Mouse (Mus musculus): ENCODE measurements at regions not wholly inside any gene's neighbourhood (a gene's known extent, or its start where the extent isn't known, plus 50 kb on each side); places are given as distances from the start of the nearest gene placed in this dataset.
A peak's percentile ranks its signal among the peaks of the same experiment; 100 is the strongest.
"Not testable (repeated sequence)": the region's sequence is repeated elsewhere in the genome, so short reads cannot be mapped to it uniquely, and the experiment has no call there.

DNA sequence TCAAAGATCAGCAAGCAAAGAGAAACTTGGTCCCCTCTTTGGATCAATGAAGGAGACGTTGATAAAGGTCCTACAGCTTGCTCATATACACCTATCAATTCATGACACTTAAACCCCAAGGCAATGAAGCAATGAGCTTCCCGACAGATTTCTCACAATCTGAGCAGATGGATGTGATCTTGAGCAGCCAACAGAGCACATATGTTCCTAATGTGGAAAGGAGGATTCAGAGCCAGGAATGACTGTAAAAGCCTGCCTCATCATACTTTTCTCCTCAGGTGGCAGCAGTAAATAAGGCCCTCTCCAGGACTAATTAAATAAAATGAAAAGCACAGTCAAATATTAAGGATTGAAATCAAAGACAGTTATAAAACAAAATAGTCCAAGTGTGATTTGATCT lies 672.8 kb upstream of the Man1a start:
- 46% methylated on average over 2 of the region's 2 CpGs for WGBS

GRCm38 (mm10) chr10:54737108-54737507 lies 660.7 kb upstream of the Man1a start:
- Histone ChIP-seq H3K4me3 (ENCODE audit: low read depth, low read length) (no peak overlapping the region), H3K4me2 (ENCODE audit: low read depth) (no peak overlapping the region), H3K27me3 (ENCODE audit: insufficient read depth, low read length) (no peaks in the 10 kb centered on the region), H3K4me1 (ENCODE audit: insufficient read depth) (no peaks in the 10 kb centered on the region), H3K36me3 (ENCODE audit: insufficient read depth) (no peaks in the 10 kb centered on the region), H3K27ac (ENCODE audit: low read depth, low read length) (no peak overlapping the region), H3K9ac (no peak overlapping the region), H3K9me3 (ENCODE audit: low read length) (no peaks in the 10 kb centered on the region)
- no peak for DNase-seq
- ATAC-seq: no peak
- TF ChIP-seq CTCF (IDR thresholded peaks at IDR 0.05; ENCODE audit: low read depth): no peak

More for the DNA sequence above, 672.8 kb upstream of the Man1a start:
- Histone ChIP-seq H3K27me3 (ENCODE audit: insufficient read depth, low read length) (no peaks in the 10 kb centered on the region), H3K4me3 (ENCODE audit: low read depth, low read length) (no peak overlapping the region), H3K27ac (ENCODE audit: low read depth, low read length) (no peak overlapping the region), H3K9me3 (ENCODE audit: low read length) (no peaks in the 10 kb centered on the region), H3K36me3 (ENCODE audit: insufficient read depth) (no peaks in the 10 kb centered on the region), H3K9ac (no peak overlapping the region), H3K4me2 (ENCODE audit: low read depth) (no peak overlapping the region), H3K4me1 (ENCODE audit: insufficient read depth) (no peaks in the 10 kb centered on the region)
- TF ChIP-seq CTCF (IDR thresholded peaks at IDR 0.05; ENCODE audit: low read depth): no peak
- DNase-seq: peak; percentile 6
- no peak for ATAC-seq

DNA sequence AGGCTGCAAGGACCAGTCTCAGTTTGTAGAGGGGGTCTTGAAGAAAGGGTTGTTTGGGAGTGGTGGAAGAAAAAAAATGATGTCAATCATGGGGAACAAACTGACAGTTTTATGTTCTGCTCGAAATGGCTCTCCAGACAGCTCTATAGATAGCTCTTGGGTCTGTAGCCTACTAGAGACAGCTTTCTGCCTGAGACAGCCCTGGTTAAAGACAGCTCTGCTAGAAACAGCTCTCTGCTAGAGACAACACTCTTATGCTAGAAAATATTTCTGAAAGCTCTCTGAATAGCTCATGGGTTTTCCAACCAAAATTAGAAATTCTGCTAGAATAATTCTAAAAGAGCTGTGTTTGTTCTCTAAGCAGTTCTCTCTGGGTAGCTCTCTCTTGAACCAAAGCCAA lies 636.3 kb upstream of the Man1a start:
- Histone ChIP-seq H3K36me3 (ENCODE audit: insufficient read depth) (no peaks in the 10 kb centered on the region), H3K9me3 (ENCODE audit: low read length) (no peaks in the 10 kb centered on the region), H3K27me3 (ENCODE audit: insufficient read depth, low read length) (no peaks in the 10 kb centered on the region), H3K4me1 (ENCODE audit: insufficient read depth) (no peaks in the 10 kb centered on the region), H3K27ac (ENCODE audit: low read depth, low read length) (no peak overlapping the region), H3K4me2 (ENCODE audit: low read depth) (no peak overlapping the region), H3K4me3 (ENCODE audit: low read depth, low read length) (no peak overlapping the region), H3K9ac (no peak overlapping the region)
- ATAC-seq: peak; percentile 63; the same call in 1 of the 2 replicates
- WGBS: 67% methylated on average over 1 of the region's 1 CpGs
- no peak for TF ChIP-seq CTCF (IDR thresholded peaks at IDR 0.05; ENCODE audit: low read depth)
- peak; percentile 5 for DNase-seq

DNA sequence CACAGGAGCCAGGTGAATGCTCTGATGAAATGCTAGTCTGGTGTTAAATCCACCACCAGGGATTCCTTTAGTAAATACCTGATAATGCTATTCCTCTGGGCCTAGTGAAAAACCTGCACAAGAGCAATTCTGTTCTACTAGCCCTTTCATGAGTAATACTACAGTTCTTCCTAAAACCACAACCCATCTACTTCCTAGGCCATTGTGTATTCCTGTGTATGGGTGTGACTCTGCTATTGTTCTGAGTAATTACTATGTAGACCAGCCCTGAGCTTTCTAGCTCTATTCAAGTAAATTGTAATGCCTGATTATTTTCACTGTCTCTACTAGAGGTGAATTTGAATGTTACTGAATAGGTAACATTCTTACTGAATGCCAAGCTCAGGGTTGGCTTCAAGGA lies 591.4 kb upstream of the Man1a start:
- ATAC-seq; DNase-seq; H3K9me3 ChIP-seq (ENCODE audit: low read length); H3K4me3 ChIP-seq (ENCODE audit: low read depth, low read length); H3K27ac ChIP-seq (ENCODE audit: low read depth, low read length); H3K27me3 ChIP-seq (ENCODE audit: insufficient read depth, low read length); H3K4me1 ChIP-seq (ENCODE audit: insufficient read depth); H3K36me3 ChIP-seq (ENCODE audit: insufficient read depth); H3K4me2 ChIP-seq (ENCODE audit: low read depth); H3K9ac ChIP-seq: not testable (repeated sequence)

Measured in forebrain, postnatal 0 days (tissue).